Mouse (Mus musculus): ENCODE results near the gene Armc2.

DNA sequence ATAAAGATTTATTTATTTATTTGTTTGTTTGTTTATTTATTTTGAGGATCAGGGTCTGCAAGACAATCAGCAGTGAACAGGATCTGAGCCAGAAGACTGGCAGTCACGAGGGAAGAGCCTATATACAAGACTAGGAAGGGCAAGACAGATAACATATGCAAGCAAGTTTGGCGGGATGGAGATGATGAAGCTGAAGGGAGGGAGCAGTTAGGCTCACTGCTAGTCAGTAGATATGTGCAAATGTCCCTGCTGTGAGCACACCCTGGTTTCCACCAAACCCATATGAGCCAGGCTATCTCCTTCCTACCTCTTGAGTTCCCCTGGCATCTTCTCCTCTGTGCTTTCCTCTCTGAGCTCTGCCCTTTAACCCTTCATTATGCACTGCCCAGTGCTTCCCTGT is 146.7 kb downstream of the Armc2 start:
- TF ChIP-seq CTCF (IDR thresholded peaks at IDR 0.05) (no peak), EP300 (IDR thresholded peaks at IDR 0.05) (no peak)

Data from lung, postnatal 0 days (tissue).